Mouse (Mus musculus) CH12F3 (cell line): Measurements from ENCODE around the gene Kmt2e.

Source experiments
- in situ Hi-C: fragments of 300-500 bp; cut with MboI; formaldehyde crosslinking; loops from 2 replicates; pipeline ENCODE4 v1.14.3; 2020; ENCODE audit warnings: low sequenced_read_pairs

Kmt2e gene

GRCm38 (mm10) chr5:23497920-23498319, 63.7 kb downstream of the Kmt2e start:
- in situ Hi-C loops, result no loop called here

- in situ Hi-C loops, result no loop called here
These were observed 65.0 kb downstream of the Kmt2e start for GRCm38 (mm10) chr5:23499257-23499656.

- in situ Hi-C loops, result no loop called here
These were observed 66.5 kb downstream of the Kmt2e start for GRCm38 (mm10) chr5:23500715-23501114.

GRCm38 (mm10) chr5:23501582-23502316, 67.5 kb downstream of the Kmt2e start:
- in situ Hi-C loops, result no loop called here

- in situ Hi-C loops, result no loop called here
These were observed 68.2 kb downstream of the Kmt2e start for GRCm38 (mm10) chr5:23502317-23502937.

- in situ Hi-C loops, result no loop called here
These were observed 71.3 kb downstream of the Kmt2e start for GRCm38 (mm10) chr5:23505578-23505977.

- in situ Hi-C loops, result no loop called here
These were observed 73.0 kb downstream of the Kmt2e start for GRCm38 (mm10) chr5:23507210-23507609.

- in situ Hi-C loops, result no loop called here
These were observed 74.4 kb downstream of the Kmt2e start for GRCm38 (mm10) chr5:23508630-23509029.

GRCm38 (mm10) chr5:23511456-23511855, 77.2 kb downstream of the Kmt2e start:
- in situ Hi-C loops, result no loop called here

GRCm38 (mm10) chr5:23512556-23512955, 78.3 kb downstream of the Kmt2e start:
- in situ Hi-C loops, result no loop called here

GRCm38 (mm10) chr5:23513468-23513867, 79.2 kb downstream of the Kmt2e start:
- in situ Hi-C loops, result no loop called here

- in situ Hi-C loops, result no loop called here
These were observed 80.8 kb downstream of the Kmt2e start for GRCm38 (mm10) chr5:23515038-23515437.

- in situ Hi-C loops, result no loop called here
These were observed 82.7 kb downstream of the Kmt2e start for GRCm38 (mm10) chr5:23516962-23517361.

GRCm38 (mm10) chr5:23517839-23518238, 83.6 kb downstream of the Kmt2e start:
- in situ Hi-C loops, result no loop called here

- in situ Hi-C loops, result no loop called here
These were observed 84.4 kb downstream of the Kmt2e start for GRCm38 (mm10) chr5:23518673-23519072.

GRCm38 (mm10) chr5:23519679-23520078, 85.4 kb downstream of the Kmt2e start:
- in situ Hi-C loops, result no loop called here

GRCm38 (mm10) chr5:23521645-23522044, 87.4 kb downstream of the Kmt2e start:
- in situ Hi-C loops, result no loop called here

GRCm38 (mm10) chr5:23523936-23524335, 89.7 kb downstream of the Kmt2e start:
- in situ Hi-C loops, result no loop called here

- in situ Hi-C loops, result no loop called here
These were observed 90.4 kb downstream of the Kmt2e start for GRCm38 (mm10) chr5:23524621-23525020.

- in situ Hi-C loops, result no loop called here
These were observed 96.9 kb downstream of the Kmt2e start for GRCm38 (mm10) chr5:23531100-23531499.

- in situ Hi-C loops, result no loop called here
These were observed 97.4 kb downstream of the Kmt2e start for GRCm38 (mm10) chr5:23531541-23532096.

GRCm38 (mm10) chr5:23535692-23536091, 101.5 kb downstream of the Kmt2e start:
- in situ Hi-C loops, result no loop called here
